Mouse (Mus musculus): ENCODE measurements at regions not wholly inside any gene's neighbourhood (a gene's known extent, or its start where the extent isn't known, plus 50 kb on each side); places are given as distances from the start of the nearest gene placed in this dataset.

GRCm38 (mm10) chr9:80961818-80962217, 496.5 kb upstream of the Impg1 start:
- WGBS: 89% methylated on average over 2 of the region's 2 CpGs

GRCm38 (mm10) chr9:80942991-80943390, 477.7 kb upstream of the Impg1 start:
- Histone ChIP-seq H3K4me1 (replicated peaks; ENCODE audit: control insufficient read depth, insufficient read depth, low read length) (no peaks in the 10 kb centered on the region), H3K27me3 (ENCODE audit: control insufficient read depth, insufficient read depth, low read length) (no peaks in the 10 kb centered on the region), H3K9ac (ENCODE audit: low read length) (no peak overlapping the region), H3K36me3 (ENCODE audit: control insufficient read depth, insufficient read depth, low read length) (no peaks in the 10 kb centered on the region), H3K9me3 (ENCODE audit: control insufficient read depth, low read length) (no peaks in the 10 kb centered on the region), H3K4me3 (ENCODE audit: low read depth, low read length) (no peak overlapping the region), H3K27ac (ENCODE audit: low read depth, low read length) (no peak overlapping the region), H3K4me2 (ENCODE audit: low read depth, low read length, severe bottlenecking) (no peak overlapping the region)
- WGBS: 68% methylated on average over 2 of the region's 2 CpGs
- ATAC-seq (replicated peaks; ENCODE audit: low FRiP score) (no peak), DNase-seq (ENCODE audit: low spot score) (no peak)

More at GRCm38 (mm10) chr9:80961818-80962217, 496.5 kb upstream of the Impg1 start:
- Histone ChIP-seq H3K27me3 (ENCODE audit: control insufficient read depth, insufficient read depth, low read length) (no peaks in the 10 kb centered on the region), H3K36me3 (ENCODE audit: control insufficient read depth, insufficient read depth, low read length) (no peaks in the 10 kb centered on the region), H3K4me2 (ENCODE audit: low read depth, low read length, severe bottlenecking) (no peak overlapping the region), H3K4me3 (ENCODE audit: low read depth, low read length) (no peak overlapping the region), H3K9ac (ENCODE audit: low read length) (no peak overlapping the region), H3K27ac (ENCODE audit: low read depth, low read length) (no peak overlapping the region), H3K9me3 (ENCODE audit: control insufficient read depth, low read length) (no peaks in the 10 kb centered on the region), H3K4me1 (replicated peaks; ENCODE audit: control insufficient read depth, insufficient read depth, low read length) (no peaks in the 10 kb centered on the region)
- no peak for ATAC-seq (replicated peaks; ENCODE audit: low FRiP score)
- no peak for DNase-seq (ENCODE audit: low spot score)

- Histone ChIP-seq H3K27ac (ENCODE audit: low read depth, low read length) (no peak overlapping the region), H3K4me1 (replicated peaks; ENCODE audit: control insufficient read depth, insufficient read depth, low read length) (no peaks in the 10 kb centered on the region), H3K36me3 (ENCODE audit: control insufficient read depth, insufficient read depth, low read length) (no peaks in the 10 kb centered on the region), H3K9me3 (ENCODE audit: control insufficient read depth, low read length) (no peaks in the 10 kb centered on the region), H3K27me3 (ENCODE audit: control insufficient read depth, insufficient read depth, low read length) (no peaks in the 10 kb centered on the region), H3K4me3 (ENCODE audit: low read depth, low read length) (no peak overlapping the region), H3K4me2 (ENCODE audit: low read depth, low read length, severe bottlenecking) (no peak overlapping the region), H3K9ac (ENCODE audit: low read length) (no peak overlapping the region)
- WGBS: 48% methylated on average over 2 of the region's 2 CpGs
- no peak for DNase-seq (ENCODE audit: low spot score)
- ATAC-seq (replicated peaks; ENCODE audit: low FRiP score): no peak
Observed at GRCm38 (mm10) chr9:80941424-80941823, 476.1 kb upstream of the Impg1 start.

GRCm38 (mm10) chr9:80938238-80938637, 473.0 kb upstream of the Impg1 start:
- Histone ChIP-seq H3K9ac (ENCODE audit: low read length) (no peak overlapping the region), H3K36me3 (ENCODE audit: control insufficient read depth, insufficient read depth, low read length) (no peaks in the 10 kb centered on the region), H3K27me3 (ENCODE audit: control insufficient read depth, insufficient read depth, low read length) (no peaks in the 10 kb centered on the region), H3K4me3 (ENCODE audit: low read depth, low read length) (no peak overlapping the region), H3K9me3 (ENCODE audit: control insufficient read depth, low read length) (no peaks in the 10 kb centered on the region), H3K4me1 (replicated peaks; ENCODE audit: control insufficient read depth, insufficient read depth, low read length) (no peaks in the 10 kb centered on the region), H3K4me2 (ENCODE audit: low read depth, low read length, severe bottlenecking) (no peak overlapping the region), H3K27ac (ENCODE audit: low read depth, low read length) (no peak overlapping the region)
- DNase-seq (ENCODE audit: low spot score) (no peak), ATAC-seq (replicated peaks; ENCODE audit: low FRiP score) (no peak)

GRCm38 (mm10) chr9:80930628-80931027, 465.3 kb upstream of the Impg1 start:
- ATAC-seq (replicated peaks; ENCODE audit: low FRiP score): no peak

GRCm38 (mm10) chr9:80920304-80920703, 455.0 kb upstream of the Impg1 start:
- Histone ChIP-seq H3K9me3 (ENCODE audit: control insufficient read depth, low read length) (no peaks in the 10 kb centered on the region), H3K36me3 (ENCODE audit: control insufficient read depth, insufficient read depth, low read length) (no peaks in the 10 kb centered on the region), H3K4me3 (ENCODE audit: low read depth, low read length) (no peak overlapping the region), H3K9ac (ENCODE audit: low read length) (no peak overlapping the region), H3K27me3 (ENCODE audit: control insufficient read depth, insufficient read depth, low read length) (no peaks in the 10 kb centered on the region), H3K27ac (ENCODE audit: low read depth, low read length) (no peak overlapping the region), H3K4me1 (replicated peaks; ENCODE audit: control insufficient read depth, insufficient read depth, low read length) (no peaks in the 10 kb centered on the region), H3K4me2 (ENCODE audit: low read depth, low read length, severe bottlenecking) (no peak overlapping the region)
- no peak for DNase-seq (ENCODE audit: low spot score)
- WGBS: 98% methylated on average over 1 of the region's 1 CpGs
- no peak for ATAC-seq (replicated peaks; ENCODE audit: low FRiP score)

More at GRCm38 (mm10) chr9:80930628-80931027, 465.3 kb upstream of the Impg1 start:
- H3K4me2 ChIP-seq (ENCODE audit: low read depth, low read length, severe bottlenecking): no peak overlapping the region
- no peaks in the 10 kb centered on the region for H3K36me3 ChIP-seq (ENCODE audit: control insufficient read depth, insufficient read depth, low read length)
- WGBS: 76% methylated on average over 2 of the region's 2 CpGs
- no peak overlapping the region for H3K27ac ChIP-seq (ENCODE audit: low read depth, low read length)
- no peak overlapping the region for H3K9ac ChIP-seq (ENCODE audit: low read length)
- no peak overlapping the region for H3K4me3 ChIP-seq (ENCODE audit: low read depth, low read length)
- H3K4me1 ChIP-seq (replicated peaks; ENCODE audit: control insufficient read depth, insufficient read depth, low read length): no peaks in the 10 kb centered on the region
- no peaks in the 10 kb centered on the region for H3K9me3 ChIP-seq (ENCODE audit: control insufficient read depth, low read length)
- H3K27me3 ChIP-seq (ENCODE audit: control insufficient read depth, insufficient read depth, low read length): no peaks in the 10 kb centered on the region
- DNase-seq (ENCODE audit: low spot score): no peak

- ATAC-seq (replicated peaks; ENCODE audit: low FRiP score) (no peak), DNase-seq (ENCODE audit: low spot score) (no peak)
- WGBS: 88% methylated on average over 2 of the region's 2 CpGs
- Histone ChIP-seq H3K9me3 (ENCODE audit: control insufficient read depth, low read length) (no peaks in the 10 kb centered on the region), H3K27me3 (ENCODE audit: control insufficient read depth, insufficient read depth, low read length) (no peaks in the 10 kb centered on the region), H3K27ac (ENCODE audit: low read depth, low read length) (no peak overlapping the region), H3K9ac (ENCODE audit: low read length) (no peak overlapping the region), H3K4me1 (replicated peaks; ENCODE audit: control insufficient read depth, insufficient read depth, low read length) (no peaks in the 10 kb centered on the region), H3K4me3 (ENCODE audit: low read depth, low read length) (no peak overlapping the region), H3K36me3 (ENCODE audit: control insufficient read depth, insufficient read depth, low read length) (no peaks in the 10 kb centered on the region), H3K4me2 (ENCODE audit: low read depth, low read length, severe bottlenecking) (no peak overlapping the region)
Observed at GRCm38 (mm10) chr9:80913867-80914266, 448.6 kb upstream of the Impg1 start.

- H3K36me3 ChIP-seq (ENCODE audit: control insufficient read depth, insufficient read depth, low read length): no peaks in the 10 kb centered on the region
- no peaks in the 10 kb centered on the region for H3K4me1 ChIP-seq (replicated peaks; ENCODE audit: control insufficient read depth, insufficient read depth, low read length)
- H3K27me3 ChIP-seq (ENCODE audit: control insufficient read depth, insufficient read depth, low read length): no peaks in the 10 kb centered on the region
- H3K4me3 ChIP-seq (ENCODE audit: low read depth, low read length): no peak overlapping the region
- H3K4me2 ChIP-seq (ENCODE audit: low read depth, low read length, severe bottlenecking): no peak overlapping the region
- ATAC-seq (replicated peaks; ENCODE audit: low FRiP score): no peak
- no peak overlapping the region for H3K9ac ChIP-seq (ENCODE audit: low read length)
- no peaks in the 10 kb centered on the region for H3K9me3 ChIP-seq (ENCODE audit: control insufficient read depth, low read length)
- no peak overlapping the region for H3K27ac ChIP-seq (ENCODE audit: low read depth, low read length)
- DNase-seq (ENCODE audit: low spot score): no peak
Observed at GRCm38 (mm10) chr9:80912177-80912576, 446.9 kb upstream of the Impg1 start.

- H3K4me2 ChIP-seq (ENCODE audit: low read depth, low read length, severe bottlenecking): no peak overlapping the region
- H3K4me3 ChIP-seq (ENCODE audit: low read depth, low read length): no peak overlapping the region
- no peaks in the 10 kb centered on the region for H3K4me1 ChIP-seq (replicated peaks; ENCODE audit: control insufficient read depth, insufficient read depth, low read length)
- no peak for ATAC-seq (replicated peaks; ENCODE audit: low FRiP score)
- no peaks in the 10 kb centered on the region for H3K36me3 ChIP-seq (ENCODE audit: control insufficient read depth, insufficient read depth, low read length)
- no peak for DNase-seq (ENCODE audit: low spot score)
- H3K27ac ChIP-seq (ENCODE audit: low read depth, low read length): no peak overlapping the region
- no peak overlapping the region for H3K9ac ChIP-seq (ENCODE audit: low read length)
- no peaks in the 10 kb centered on the region for H3K27me3 ChIP-seq (ENCODE audit: control insufficient read depth, insufficient read depth, low read length)
- no peaks in the 10 kb centered on the region for H3K9me3 ChIP-seq (ENCODE audit: control insufficient read depth, low read length)
- 70% methylated on average over 4 of the region's 4 CpGs for WGBS
Observed at GRCm38 (mm10) chr9:80866807-80867206, 401.5 kb upstream of the Impg1 start.
